Mouse (Mus musculus) stomach, postnatal 0 days (tissue): ENCODE measurements around the gene Wdr61.

Experiments
- CTCF ChIP-seq: IDR thresholded peaks from 2 replicates; pipeline ENCODE4 v1.5.1; 2016; ENCODE audit warnings: antibody characterized with exemption, low read depth, mild to moderate bottlenecking, moderate library complexity
- EP300 ChIP-seq: optimal IDR thresholded peaks from 2 replicates; pipeline ENCODE3; 2016; ENCODE audit warnings: antibody characterized with exemption

DNA sequence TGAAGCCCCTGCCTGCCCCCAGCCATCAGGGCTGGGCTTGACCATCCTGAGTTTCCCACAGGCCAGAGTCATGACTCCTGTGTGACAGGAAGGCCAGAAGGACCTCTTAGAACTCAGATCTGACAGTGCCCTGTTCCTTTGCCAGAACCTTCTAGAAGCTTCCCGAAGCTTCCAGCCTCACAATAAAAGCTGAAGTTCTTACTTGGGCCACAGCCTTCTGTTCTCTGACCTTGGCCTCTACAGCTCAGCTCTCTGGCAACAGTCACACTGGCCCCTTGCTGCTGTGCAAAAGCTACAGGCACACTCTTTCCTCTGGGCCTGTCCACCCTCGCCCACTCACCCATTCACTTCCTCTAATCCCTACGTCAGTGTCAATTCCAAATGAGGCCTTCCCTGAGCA is 62.4 kb downstream of the Wdr61 start:
- no peak for TF ChIP-seq CTCF
- TF ChIP-seq EP300: no peak
